Mouse (Mus musculus): ENCODE results near the gene Vwa2. TPM values are rescaled to one million over a fixed set of nuclear protein-coding genes. Genes with fewer than 3 reads are reported as not detected.

Vwa2 gene
- polyA plus RNA-seq, 1 experiment from 2014 or later: 0.62 TPM

DNA sequence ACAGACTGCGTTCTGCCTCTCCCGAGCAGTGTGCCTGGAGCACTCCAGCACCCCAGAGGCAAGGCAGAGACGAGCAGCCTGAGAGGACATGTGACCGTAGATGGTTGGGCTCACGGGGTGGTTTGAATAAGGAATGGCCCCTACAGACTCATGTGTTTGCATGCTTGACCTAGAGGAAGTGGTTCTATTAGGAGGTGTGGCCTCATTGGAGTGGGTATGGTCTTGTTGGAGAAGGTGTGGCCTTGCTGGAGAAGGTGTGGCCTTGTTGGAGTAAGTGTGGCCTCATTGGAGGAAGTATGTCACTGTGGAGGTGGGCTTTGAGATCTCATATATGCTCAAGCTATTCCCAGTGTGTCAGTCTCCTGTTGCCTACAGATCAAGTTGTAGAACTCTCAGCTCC lies 63.9 kb downstream of the Vwa2 start:
- no peak overlapping the region for H3K27ac ChIP-seq (replicated peaks)
- ATAC-seq (ENCODE audit: low FRiP score, low read depth): no peak
- H3K4me3 ChIP-seq: no peak overlapping the region
- no peaks in the 10 kb centered on the region for H3K27me3 ChIP-seq
- no peaks in the 10 kb centered on the region for H3K36me3 ChIP-seq
- H3K4me1 ChIP-seq (replicated peaks): no peaks in the 10 kb centered on the region
- H3K4me2 ChIP-seq: no peak overlapping the region
- no peaks in the 10 kb centered on the region for H3K9me3 ChIP-seq
- WGBS: 94% methylated on average over 5 of the region's 5 CpGs
- no peak overlapping the region for H3K9ac ChIP-seq

DNA sequence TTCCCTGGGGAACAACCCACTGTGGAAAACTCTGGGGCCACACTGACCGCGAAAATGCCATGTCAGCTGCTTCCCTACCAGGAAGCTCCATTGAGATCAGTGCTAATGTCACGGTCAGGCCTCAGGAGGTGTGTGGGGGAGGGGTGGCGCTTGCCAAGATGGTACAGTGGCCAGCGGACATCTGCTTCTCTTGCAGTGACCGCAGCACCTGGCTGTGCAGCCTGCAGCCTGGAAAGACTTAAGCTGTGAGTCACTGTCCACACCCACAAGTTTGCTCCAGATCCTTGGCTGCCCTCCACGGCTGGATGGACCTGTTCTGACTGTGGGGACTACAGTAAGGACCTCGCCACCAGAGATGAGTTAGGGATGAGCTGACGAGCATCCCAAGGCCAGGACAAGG lies 65.8 kb downstream of the Vwa2 start:
- WGBS: 79% methylated on average over 9 of the region's 9 CpGs
- H3K4me3 ChIP-seq: no peak overlapping the region
- H3K27ac ChIP-seq (replicated peaks): no peak overlapping the region
- H3K36me3 ChIP-seq: no peaks in the 10 kb centered on the region
- no peaks in the 10 kb centered on the region for H3K9me3 ChIP-seq
- no peaks in the 10 kb centered on the region for H3K27me3 ChIP-seq
- H3K9ac ChIP-seq: no peak overlapping the region
- H3K4me1 ChIP-seq (replicated peaks): no peaks in the 10 kb centered on the region
- no peak for ATAC-seq (ENCODE audit: low FRiP score, low read depth)
- H3K4me2 ChIP-seq: no peak overlapping the region

DNA sequence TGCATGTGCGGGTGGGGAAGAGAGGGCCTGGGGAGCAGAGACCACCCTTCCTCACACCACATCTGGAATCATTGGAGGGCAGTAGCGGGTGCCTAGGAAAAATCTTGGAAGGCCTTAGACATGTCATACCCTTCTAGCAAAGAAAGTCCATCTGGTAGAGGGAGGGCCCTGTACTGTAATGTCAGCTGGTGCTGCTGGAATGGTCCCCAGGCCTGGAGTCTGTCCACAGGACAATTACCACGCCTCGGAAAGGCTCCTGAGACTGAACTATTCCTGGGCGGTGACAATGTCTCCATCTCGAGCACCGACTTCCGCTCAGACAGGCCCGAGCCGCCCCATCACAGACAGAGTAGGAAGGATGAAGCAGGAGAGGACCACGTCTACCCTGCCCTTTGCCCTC lies 66.5 kb downstream of the Vwa2 start:
- Histone ChIP-seq H3K27me3 (no peaks in the 10 kb centered on the region), H3K4me3 (no peak overlapping the region), H3K27ac (replicated peaks) (no peak overlapping the region), H3K36me3 (no peaks in the 10 kb centered on the region), H3K9me3 (no peaks in the 10 kb centered on the region), H3K9ac (no peak overlapping the region), H3K4me2 (no peak overlapping the region), H3K4me1 (replicated peaks) (peaks cover under 1% of the 10 kb centered on the region; the same call in 1 of the 2 replicates)
- ATAC-seq (ENCODE audit: low FRiP score, low read depth): no peak
- WGBS: 91% methylated on average over 11 of the region's 11 CpGs

- 90% methylated on average over 7 of the region's 7 CpGs for WGBS
- no peaks in the 10 kb centered on the region for H3K36me3 ChIP-seq
- H3K4me3 ChIP-seq: no peak overlapping the region
- H3K4me1 ChIP-seq (replicated peaks): peaks cover 4% of the 10 kb centered on the region; the same call in 1 of the 2 replicates
- H3K27me3 ChIP-seq: no peaks in the 10 kb centered on the region
- no peak overlapping the region for H3K4me2 ChIP-seq
- no peak for ATAC-seq (ENCODE audit: low FRiP score, low read depth)
- no peaks in the 10 kb centered on the region for H3K9me3 ChIP-seq
- H3K27ac ChIP-seq (replicated peaks): no peak overlapping the region
- H3K9ac ChIP-seq: no peak overlapping the region
These were observed 68.2 kb downstream of the Vwa2 start for GRCm38 (mm10) chr19:56942216-56942615.

GRCm38 (mm10) chr19:56944211-56944610 lies 70.2 kb downstream of the Vwa2 start:
- Histone ChIP-seq H3K27ac (replicated peaks) (no peak overlapping the region), H3K9ac (no peak overlapping the region), H3K36me3 (no peaks in the 10 kb centered on the region), H3K4me3 (no peak overlapping the region), H3K4me1 (replicated peaks) (peaks cover 4% of the 10 kb centered on the region; the same call in 1 of the 2 replicates), H3K4me2 (no peak overlapping the region), H3K27me3 (no peaks in the 10 kb centered on the region), H3K9me3 (no peaks in the 10 kb centered on the region)
- 87% methylated on average over 9 of the region's 9 CpGs for WGBS
- no peak for ATAC-seq (ENCODE audit: low FRiP score, low read depth)

DNA sequence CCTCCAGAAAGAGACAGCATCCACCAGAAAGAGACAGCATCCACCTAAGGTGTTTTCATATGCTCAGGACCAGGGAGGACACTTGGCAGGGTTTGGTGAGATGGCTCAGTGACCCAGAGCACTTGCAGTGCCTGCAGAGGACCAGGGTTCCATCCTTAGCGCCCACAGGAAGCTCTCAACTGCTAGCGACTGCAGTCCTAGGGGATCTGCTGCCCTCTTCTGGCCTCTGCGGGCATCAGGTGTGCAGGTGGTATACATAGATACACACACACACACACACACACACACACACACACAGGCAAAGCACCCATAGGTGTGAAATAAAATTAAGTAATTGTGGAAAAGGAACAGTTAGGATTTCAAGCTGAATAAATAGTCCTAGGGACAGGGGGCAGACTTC lies 70.8 kb downstream of the Vwa2 start:
- WGBS: 94% methylated on average over 3 of the region's 3 CpGs
- no peak for ATAC-seq (ENCODE audit: low FRiP score, low read depth)
- Histone ChIP-seq H3K27me3 (no peaks in the 10 kb centered on the region), H3K27ac (replicated peaks) (no peak overlapping the region), H3K4me2 (no peak overlapping the region), H3K9ac (no peak overlapping the region), H3K4me3 (no peak overlapping the region), H3K4me1 (replicated peaks) (peaks cover 4% of the 10 kb centered on the region; the same call in 1 of the 2 replicates), H3K36me3 (no peaks in the 10 kb centered on the region), H3K9me3 (no peaks in the 10 kb centered on the region)

DNA sequence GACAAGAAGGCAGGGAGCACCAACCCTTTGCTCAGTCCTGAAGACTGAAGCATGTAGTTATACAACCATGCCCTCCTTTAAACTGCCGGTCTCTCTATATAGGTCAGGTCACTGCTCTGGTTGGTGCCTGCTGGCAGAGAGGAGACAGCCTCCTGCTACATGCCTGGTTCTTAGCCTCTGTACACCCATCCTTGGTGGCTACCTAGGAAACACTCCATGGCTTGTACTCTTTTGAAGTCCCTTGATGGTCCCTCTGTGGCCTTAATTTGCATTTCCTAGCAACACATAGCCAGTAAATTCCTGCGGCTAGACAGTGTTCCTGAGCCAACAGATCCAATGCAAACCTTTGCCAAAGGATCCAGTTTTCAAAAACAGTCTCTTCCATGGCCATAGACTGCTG lies 71.6 kb downstream of the Vwa2 start:
- H3K4me2 ChIP-seq: no peak overlapping the region
- H3K9me3 ChIP-seq: no peaks in the 10 kb centered on the region
- H3K36me3 ChIP-seq: no peaks in the 10 kb centered on the region
- H3K9ac ChIP-seq: no peak overlapping the region
- WGBS: 66% methylated on average over 2 of the region's 2 CpGs
- peak; percentile 65; the same call in 1 of the 2 replicates for ATAC-seq (ENCODE audit: low FRiP score, low read depth)
- H3K4me3 ChIP-seq: no peak overlapping the region
- H3K27me3 ChIP-seq: no peaks in the 10 kb centered on the region
- no peak overlapping the region for H3K27ac ChIP-seq (replicated peaks)
- peaks cover 4% of the 10 kb centered on the region; the same call in 1 of the 2 replicates for H3K4me1 ChIP-seq (replicated peaks)

- no peaks in the 10 kb centered on the region for H3K27me3 ChIP-seq
- H3K27ac ChIP-seq (replicated peaks): no peak overlapping the region
- H3K9ac ChIP-seq: no peak overlapping the region
- no peak for ATAC-seq (ENCODE audit: low FRiP score, low read depth)
- H3K9me3 ChIP-seq: no peaks in the 10 kb centered on the region
- no peak overlapping the region for H3K4me3 ChIP-seq
- H3K4me2 ChIP-seq: no peak overlapping the region
- WGBS: 95% methylated on average over 7 of the region's 7 CpGs
- H3K36me3 ChIP-seq: no peaks in the 10 kb centered on the region
- peaks cover 7% of the 10 kb centered on the region; the same call in 1 of the 2 replicates for H3K4me1 ChIP-seq (replicated peaks)
These were observed 72.2 kb downstream of the Vwa2 start for GRCm38 (mm10) chr19:56946277-56946676.

GRCm38 (mm10) chr19:56946727-56947126 lies 72.7 kb downstream of the Vwa2 start:
- ATAC-seq (ENCODE audit: low FRiP score, low read depth): no peak
- Histone ChIP-seq H3K27me3 (no peaks in the 10 kb centered on the region), H3K4me1 (replicated peaks) (peaks cover 7% of the 10 kb centered on the region; the same call in 1 of the 2 replicates), H3K36me3 (no peaks in the 10 kb centered on the region), H3K27ac (replicated peaks) (no peak overlapping the region), H3K4me2 (no peak overlapping the region), H3K4me3 (no peak overlapping the region), H3K9ac (no peak overlapping the region), H3K9me3 (no peaks in the 10 kb centered on the region)
- WGBS: 76% methylated on average over 3 of the region's 3 CpGs

DNA sequence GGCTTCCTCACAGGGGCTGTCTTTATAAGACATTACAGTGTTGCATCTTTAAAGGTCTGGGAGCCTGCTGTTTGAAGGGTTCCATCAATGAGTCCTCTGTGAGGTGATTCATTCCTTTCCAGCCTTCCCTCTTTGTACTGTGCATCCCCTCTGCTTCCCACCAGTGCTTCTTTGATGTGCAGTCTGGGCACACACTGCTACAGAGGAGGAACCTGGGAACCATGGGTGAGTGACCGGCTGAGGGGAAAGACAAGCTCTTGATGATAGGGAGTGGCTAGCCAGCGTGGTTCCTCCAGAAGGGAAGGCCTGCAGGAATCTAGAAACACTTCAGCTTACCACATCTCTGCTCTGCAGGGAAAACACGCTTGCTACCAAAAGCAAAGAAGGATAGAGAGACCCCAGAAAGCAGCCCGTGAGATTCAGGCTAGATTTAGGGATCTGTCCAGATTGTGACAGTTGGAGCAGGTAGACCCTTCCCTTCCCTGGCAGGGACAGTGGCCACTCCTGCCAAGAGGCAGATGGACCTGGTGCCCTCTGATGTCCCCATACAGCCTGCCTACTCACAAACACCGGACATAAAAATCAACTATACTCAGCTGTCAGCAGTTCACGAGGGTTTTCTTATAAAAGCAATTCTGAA lies 74.0 kb downstream of the Vwa2 start:
- 71% methylated on average over 6 of the region's 6 CpGs for WGBS
- ATAC-seq (ENCODE audit: low FRiP score, low read depth): no peak
- H3K4me1 ChIP-seq (replicated peaks): peaks cover 7% of the 10 kb centered on the region; the same call in 1 of the 2 replicates
- H3K4me3 ChIP-seq: no peak overlapping the region
- no peak overlapping the region for H3K9ac ChIP-seq
- no peaks in the 10 kb centered on the region for H3K27me3 ChIP-seq
- H3K27ac ChIP-seq (replicated peaks): no peak overlapping the region
- H3K36me3 ChIP-seq: no peaks in the 10 kb centered on the region
- no peak overlapping the region for H3K4me2 ChIP-seq
- no peaks in the 10 kb centered on the region for H3K9me3 ChIP-seq

DNA sequence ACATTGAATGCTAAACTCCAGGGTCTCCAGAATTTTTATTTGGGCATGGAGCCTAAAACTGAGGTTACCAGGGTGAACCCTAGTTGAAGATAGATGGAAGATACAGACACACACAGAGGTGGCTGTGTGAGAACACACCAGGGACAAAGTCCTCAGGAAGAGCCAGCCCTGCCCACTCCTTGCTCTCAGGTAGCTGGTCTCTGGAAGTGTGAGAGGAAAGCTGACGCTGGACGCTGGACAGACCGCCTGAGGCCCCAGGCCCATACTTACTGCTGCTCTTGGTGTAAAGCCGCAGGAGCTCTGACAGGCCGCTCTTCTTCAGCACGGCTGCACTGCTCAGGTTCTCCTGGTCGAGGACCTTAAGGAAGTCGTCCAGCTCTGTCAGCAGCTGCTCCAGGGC lies 75.8 kb downstream of the Vwa2 start:
- Histone ChIP-seq H3K27ac (replicated peaks) (no peak overlapping the region), H3K4me1 (replicated peaks) (peaks cover 7% of the 10 kb centered on the region; the same call in 1 of the 2 replicates), H3K27me3 (no peaks in the 10 kb centered on the region), H3K4me2 (no peak overlapping the region), H3K9ac (no peak overlapping the region), H3K9me3 (no peaks in the 10 kb centered on the region), H3K36me3 (no peaks in the 10 kb centered on the region), H3K4me3 (no peak overlapping the region)
- ATAC-seq (ENCODE audit: low FRiP score, low read depth): no peak
- WGBS: 78% methylated on average over 8 of the region's 8 CpGs

GRCm38 (mm10) chr19:56950818-56951217 lies 76.8 kb downstream of the Vwa2 start:
- no peak for ATAC-seq (ENCODE audit: low FRiP score, low read depth)

GRCm38 (mm10) chr19:56953856-56954255 lies 79.8 kb downstream of the Vwa2 start:
- no peak overlapping the region for H3K4me2 ChIP-seq
- no peak for ATAC-seq (ENCODE audit: low FRiP score, low read depth)
- H3K27ac ChIP-seq (replicated peaks): no peak overlapping the region
- H3K4me1 ChIP-seq (replicated peaks): 0 out of 2 replicates have a peak, but pooled peaks cover 9% of the 10 kb centered on the region
- H3K27me3 ChIP-seq: no peaks in the 10 kb centered on the region
- no peak overlapping the region for H3K9ac ChIP-seq
- WGBS: 83% methylated on average over 4 of the region's 4 CpGs
- no peaks in the 10 kb centered on the region for H3K9me3 ChIP-seq
- no peaks in the 10 kb centered on the region for H3K36me3 ChIP-seq
- no peak overlapping the region for H3K4me3 ChIP-seq

More at GRCm38 (mm10) chr19:56950818-56951217, 76.8 kb downstream of the Vwa2 start:
- H3K36me3 ChIP-seq: no peaks in the 10 kb centered on the region
- H3K27ac ChIP-seq (replicated peaks): no peak overlapping the region
- no peak overlapping the region for H3K9ac ChIP-seq
- no peaks in the 10 kb centered on the region for H3K27me3 ChIP-seq
- no peak overlapping the region for H3K4me2 ChIP-seq
- H3K4me3 ChIP-seq: no peak overlapping the region
- H3K4me1 ChIP-seq (replicated peaks): peaks cover 9% of the 10 kb centered on the region; the same call in 1 of the 2 replicates
- no peaks in the 10 kb centered on the region for H3K9me3 ChIP-seq
- 77% methylated on average over 7 of the region's 7 CpGs for WGBS
